Mouse (Mus musculus): ENCODE data around the gene Lhfpl5.

DNA sequence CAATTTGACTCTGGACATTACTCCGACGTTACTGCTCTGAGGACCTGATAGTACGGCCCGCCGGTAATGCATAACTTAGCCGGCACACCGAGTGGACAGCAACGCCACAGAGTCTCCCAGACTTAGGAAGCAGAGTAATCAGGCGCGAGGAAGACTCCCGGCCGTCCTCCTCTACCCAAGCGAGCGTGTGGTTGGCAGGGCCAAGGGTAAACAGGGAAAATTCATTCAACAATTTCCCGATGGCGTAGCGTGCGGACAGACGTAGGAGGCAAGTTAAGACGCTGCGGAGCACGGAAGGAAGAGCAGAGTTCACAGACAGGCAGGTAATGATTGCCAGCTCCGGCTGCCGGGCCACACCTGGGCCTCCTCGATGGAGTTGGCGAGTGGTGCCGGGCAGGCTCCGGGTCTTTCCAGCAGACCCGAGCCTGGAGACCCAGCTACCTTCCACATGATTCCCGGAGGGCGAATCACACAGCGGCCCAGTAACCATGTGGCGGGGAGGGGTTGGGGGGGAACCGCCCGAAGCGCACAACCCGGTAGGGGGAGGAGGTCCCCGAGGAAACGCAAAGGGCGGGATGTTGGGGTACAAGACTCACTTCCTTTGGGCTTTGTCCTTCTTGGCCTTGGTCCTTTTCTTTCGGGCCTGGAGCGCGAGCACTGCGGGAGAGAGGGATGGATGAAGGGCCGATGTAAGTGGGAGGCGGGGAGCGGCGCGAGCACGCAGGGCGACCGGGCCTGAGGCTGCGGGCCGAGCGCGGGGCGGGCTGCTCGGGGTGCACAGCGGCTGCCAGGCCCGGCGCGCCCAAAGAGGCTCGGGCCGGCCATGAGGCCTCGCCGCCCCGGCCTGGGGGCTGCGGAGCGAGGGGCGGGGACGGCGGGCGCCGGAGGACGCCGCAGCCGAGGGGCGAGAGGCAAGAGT is 46.2 kb downstream of the Lhfpl5 start:
- TF ChIP-seq CTCF (IDR thresholded peaks at IDR 0.05; ENCODE audit: low read depth) (no peak), EP300 (IDR thresholded peaks at IDR 0.05; ENCODE audit: low read depth) (no peak)

Measured in heart, postnatal 0 days (tissue).